Mouse (Mus musculus) layer of hippocampus, postnatal 36 days (tissue): ENCODE measurements around the gene Prg4. TPM values are rescaled to one million over a fixed set of nuclear protein-coding genes. Genes with fewer than 3 reads are reported as not detected.

Source experiments
- DNase-seq, 2 experiments: peaks; one replicate each; pipeline ENCODE4 v3.0.0; 2022
- total RNA-seq, 2 experiments: library from RNA; stranded (reverse); gene quantifications; 2 replicates each; pipeline ENCODE4 v1.2.3; 2021

Gene Prg4
- total RNA-seq, result 1 to 10 TPM in 1 of 2 experiments, under 1 TPM in 1; 0.45 to 2.8 TPM

DNA sequence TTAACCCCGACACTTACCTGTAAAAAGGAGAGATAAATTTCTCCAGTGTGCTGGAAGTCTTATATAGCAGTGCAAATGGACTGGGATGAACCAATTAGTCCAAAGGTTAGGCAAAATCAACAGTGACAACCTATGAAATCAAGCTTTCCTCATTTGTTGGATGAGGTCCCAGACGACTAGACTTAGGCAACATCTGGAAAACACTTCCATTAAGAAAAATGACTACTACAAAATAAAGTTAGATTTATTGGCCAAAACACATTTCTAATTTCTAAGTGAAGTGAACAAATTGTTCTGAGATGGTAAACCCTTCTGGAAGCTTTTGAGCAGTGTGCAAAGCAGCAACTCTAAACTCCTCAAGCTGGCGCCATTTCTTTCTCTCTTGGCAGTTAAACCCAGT, at the start of gene Prg4:
Prg4 (minus strand) TSS at position 34 of the 400 bp plus-strand sequence.
- DNase-seq, result no peak

GRCm38 (mm10) chr1:150513041-150513440, 47.1 kb upstream of the Prg4 start:
- no peak for DNase-seq

GRCm38 (mm10) chr1:150505794-150506193, 39.8 kb upstream of the Prg4 start:
- DNase-seq, result no peak

GRCm38 (mm10) chr1:150503321-150503720, 37.4 kb upstream of the Prg4 start:
- no peak for DNase-seq

DNA sequence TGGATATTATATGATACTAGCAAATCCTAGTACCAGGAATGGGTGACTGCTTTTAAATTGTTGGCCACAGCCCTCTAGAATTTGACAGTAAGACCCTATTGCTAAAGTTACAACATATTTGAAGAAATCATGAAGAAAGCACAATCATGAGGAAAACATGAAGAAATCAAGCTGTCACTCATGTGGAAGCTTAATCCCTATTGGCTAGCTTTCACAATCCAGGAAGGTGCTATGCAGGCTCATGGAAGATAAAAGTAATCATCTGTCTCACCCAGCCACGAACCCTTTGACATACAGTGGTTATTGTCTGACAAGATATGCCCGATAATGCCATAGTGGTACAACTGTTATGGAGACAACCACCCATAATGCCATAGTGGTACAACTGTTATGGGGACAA, 32.2 kb upstream of the Prg4 start:
- DNase-seq, result no peak

DNA sequence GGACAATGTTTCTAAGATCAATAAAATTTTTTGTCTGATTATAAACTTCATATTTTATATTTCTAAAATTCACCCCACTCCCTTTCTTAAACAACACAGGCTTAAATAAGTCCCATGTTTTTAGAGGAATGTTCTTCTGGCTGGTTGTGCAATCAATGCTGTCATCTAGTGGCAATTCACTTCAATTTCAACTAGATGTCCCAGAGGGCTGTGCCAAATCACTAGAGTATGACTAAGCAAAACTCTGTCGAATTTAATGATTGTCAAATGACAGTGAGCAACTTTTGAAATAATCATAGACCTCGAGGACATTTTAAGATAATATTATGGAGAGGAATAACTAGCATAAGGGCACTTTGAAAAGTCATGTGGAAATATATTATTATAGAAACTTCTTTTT, 31.7 kb upstream of the Prg4 start:
- DNase-seq, result no peak

GRCm38 (mm10) chr1:150496626-150497302, 30.8 kb upstream of the Prg4 start:
- DNase-seq, result no peak

DNA sequence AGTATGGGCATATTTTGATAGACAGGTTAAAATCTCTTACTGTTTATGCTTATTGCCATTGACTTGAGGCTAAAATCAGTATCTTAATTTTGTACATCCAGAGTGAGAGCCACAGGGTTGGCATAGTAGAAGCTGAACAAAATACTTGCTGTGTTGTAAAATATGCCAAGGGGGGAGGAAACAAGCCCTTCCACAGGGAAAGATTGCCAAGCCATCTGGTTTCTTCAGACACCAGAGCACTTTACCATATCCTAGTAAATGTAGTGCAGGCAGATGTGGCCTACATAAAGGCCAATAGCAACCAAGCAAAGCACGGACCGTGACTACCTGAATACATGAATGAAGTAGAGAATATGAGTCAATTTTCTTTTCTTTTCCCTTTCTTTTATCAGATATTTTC, 23.2 kb upstream of the Prg4 start:
- no peak for DNase-seq

DNA sequence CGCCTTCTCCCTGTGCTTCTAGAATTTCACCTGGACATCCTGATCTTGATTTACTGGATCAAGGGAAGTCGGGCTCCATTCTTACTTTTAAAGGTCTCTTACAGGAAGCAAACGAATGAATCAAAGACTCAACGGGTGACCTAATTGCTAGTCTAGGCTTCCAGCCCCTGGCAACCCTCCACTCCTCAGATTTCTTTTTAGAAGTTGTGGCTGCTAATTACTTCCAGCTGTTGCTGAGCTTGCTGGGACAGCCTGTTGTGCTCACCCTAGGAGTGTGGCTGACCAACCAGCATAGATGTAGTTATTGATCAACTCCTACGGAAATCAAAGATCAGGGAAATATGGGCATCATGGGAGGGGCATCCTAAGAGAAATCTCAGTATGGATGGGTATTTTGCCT, 14.7 kb upstream of the Prg4 start:
- no peak for DNase-seq

DNA sequence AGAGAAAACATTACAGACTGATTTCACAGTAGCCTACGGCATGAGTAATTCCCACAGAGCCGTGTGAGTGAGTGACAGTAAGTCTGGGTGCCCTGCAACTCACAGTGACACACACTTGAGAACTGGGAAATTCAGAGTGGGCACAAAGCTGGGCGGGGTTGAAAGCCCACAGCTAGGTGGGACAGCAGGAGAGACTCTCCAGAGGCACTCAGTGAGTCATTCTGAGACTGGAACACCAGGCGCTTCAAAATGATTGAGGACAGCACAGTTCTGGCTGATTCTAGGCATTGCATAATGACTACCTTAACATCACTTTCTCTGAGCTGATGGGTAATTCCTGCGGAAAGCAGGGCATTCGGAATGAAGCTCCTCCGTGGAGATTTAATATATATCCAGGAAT, 6.6 kb upstream of the Prg4 start:
- no peak for DNase-seq

DNA sequence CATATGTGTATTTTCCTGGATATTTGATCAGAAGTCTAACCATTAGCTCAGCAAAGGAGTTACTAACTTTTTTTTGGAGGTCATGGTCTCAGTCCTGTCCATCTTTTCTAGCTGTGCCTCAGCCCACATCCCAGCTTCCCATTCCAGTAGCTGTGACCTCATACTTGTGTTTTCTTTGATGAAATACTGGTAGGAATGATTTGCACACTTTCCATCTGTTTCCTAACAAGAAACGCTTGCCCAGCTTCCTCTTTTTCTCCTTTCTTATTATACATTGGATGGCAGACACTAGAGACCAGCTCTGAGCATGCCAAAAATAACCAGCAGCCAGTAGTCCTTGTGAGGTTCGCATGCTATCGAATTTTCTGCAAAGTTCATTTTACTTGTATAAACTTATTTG, 4.0 kb upstream of the Prg4 start:
- DNase-seq, result no peak

DNA sequence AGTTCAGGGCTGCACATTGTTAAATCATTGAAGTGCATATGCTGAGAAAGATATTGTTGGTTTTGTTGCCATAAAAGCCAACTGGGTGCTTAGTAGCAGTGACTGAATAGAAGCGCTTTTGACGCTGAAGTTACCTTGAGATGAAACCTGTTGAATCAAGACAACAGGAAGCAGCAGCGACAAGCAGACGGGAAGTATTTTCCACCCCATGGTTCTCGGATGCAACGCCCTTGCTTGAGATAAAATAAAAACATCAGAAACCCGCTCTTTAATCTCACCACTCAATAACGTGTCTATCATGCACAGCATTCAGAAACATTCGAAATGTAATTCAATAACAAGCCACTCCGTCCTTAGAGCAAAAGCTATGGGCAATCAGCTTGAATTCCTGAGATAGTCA, 601 bp downstream of the Prg4 start:
- no peak for DNase-seq

- DNase-seq, result no peak
These were observed 2.3 kb downstream of the Prg4 start for GRCm38 (mm10) chr1:150463691-150464090.

- no peak for DNase-seq
These were observed 2.9 kb downstream of the Prg4 start for GRCm38 (mm10) chr1:150463068-150463467.

DNA sequence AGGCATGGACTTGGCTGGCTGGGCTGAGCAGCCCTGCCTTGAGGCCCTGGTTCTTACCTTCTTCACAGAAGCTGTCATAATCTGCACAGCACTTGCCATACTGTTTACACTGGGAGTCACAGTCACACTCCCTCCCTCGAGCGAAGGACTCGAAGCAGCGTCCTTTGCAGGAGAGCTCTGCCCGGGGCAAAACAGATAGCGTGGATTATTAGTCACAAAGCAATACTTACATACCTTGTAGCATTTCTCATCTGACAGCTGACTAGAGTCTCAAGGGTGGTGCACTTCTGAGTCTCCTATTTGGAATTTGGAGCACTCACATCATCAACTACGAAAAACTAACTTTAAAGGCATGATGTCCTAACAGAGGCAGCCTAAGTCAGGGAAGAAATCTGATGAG, 5.4 kb downstream of the Prg4 start:
- DNase-seq, result no peak

- no peak for DNase-seq
These were observed 6.4 kb downstream of the Prg4 start for GRCm38 (mm10) chr1:150459599-150459998.

DNA sequence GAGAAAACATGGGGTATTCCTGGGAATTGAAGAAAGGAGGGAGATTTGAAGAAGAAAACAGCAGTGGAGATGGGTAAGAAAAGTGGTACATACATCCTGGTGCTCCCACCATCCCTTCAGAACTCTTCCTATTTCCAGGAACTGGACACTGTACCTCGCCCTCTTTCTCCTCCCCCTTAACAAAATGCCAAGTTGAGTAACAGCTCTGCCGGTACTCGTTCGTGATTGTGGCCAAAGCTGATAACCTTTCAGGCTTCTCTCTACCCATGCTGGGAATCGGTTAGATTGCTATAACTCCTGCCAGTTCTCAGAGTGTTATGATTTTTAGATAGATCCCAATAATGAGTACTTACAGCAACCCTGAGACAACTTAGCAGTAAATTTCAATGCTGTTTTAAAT, 7.0 kb downstream of the Prg4 start:
- no peak for DNase-seq

- no peak for DNase-seq
These were observed 24.2 kb downstream of the Prg4 start for GRCm38 (mm10) chr1:150441731-150442130.

- no peak for DNase-seq
These were observed 27.3 kb downstream of the Prg4 start for GRCm38 (mm10) chr1:150438641-150439040.

DNA sequence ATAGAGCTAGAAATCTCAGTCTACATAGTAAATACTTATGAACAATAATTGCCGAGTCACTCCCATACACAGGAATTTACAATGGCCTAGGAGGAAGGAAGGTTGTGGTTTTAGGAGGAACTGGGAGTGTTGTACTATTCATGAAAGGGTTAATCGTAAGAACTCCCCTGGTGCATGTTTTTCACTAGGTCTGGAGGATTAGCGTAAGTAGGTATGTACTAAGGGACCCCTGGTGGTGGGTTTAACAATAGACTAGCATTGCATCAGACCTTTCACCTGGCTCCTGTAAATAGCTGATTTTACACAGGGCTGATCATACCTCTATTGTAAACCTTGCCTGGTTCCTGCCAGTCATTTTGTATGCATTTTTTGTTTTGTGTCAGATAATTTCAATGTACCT, 39.7 kb downstream of the Prg4 start:
- DNase-seq, result no peak

GRCm38 (mm10) chr1:150425665-150426064, 40.3 kb downstream of the Prg4 start:
- no peak for DNase-seq

- no peak for DNase-seq
These were observed 47.5 kb downstream of the Prg4 start for GRCm38 (mm10) chr1:150418426-150418825.

DNA sequence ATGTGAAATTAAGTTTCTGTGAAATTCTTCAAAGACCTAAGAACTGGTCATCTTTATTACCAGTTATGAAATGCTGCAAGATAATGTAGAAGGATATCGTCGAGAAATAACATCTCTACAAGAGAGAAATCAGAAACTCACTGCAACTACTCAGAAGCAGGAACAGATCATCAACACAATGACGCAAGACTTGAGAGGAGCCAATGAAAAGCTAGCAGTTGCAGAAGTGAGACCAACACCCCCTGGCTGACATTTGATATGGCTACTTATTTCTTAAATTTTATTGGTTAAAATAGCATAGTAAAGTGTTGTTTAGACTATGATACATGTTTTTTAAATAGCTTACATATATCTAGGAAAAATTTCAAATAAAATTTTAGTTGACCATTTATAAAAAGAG, 50.0 kb downstream of the Prg4 start:
- no peak for DNase-seq

DNA sequence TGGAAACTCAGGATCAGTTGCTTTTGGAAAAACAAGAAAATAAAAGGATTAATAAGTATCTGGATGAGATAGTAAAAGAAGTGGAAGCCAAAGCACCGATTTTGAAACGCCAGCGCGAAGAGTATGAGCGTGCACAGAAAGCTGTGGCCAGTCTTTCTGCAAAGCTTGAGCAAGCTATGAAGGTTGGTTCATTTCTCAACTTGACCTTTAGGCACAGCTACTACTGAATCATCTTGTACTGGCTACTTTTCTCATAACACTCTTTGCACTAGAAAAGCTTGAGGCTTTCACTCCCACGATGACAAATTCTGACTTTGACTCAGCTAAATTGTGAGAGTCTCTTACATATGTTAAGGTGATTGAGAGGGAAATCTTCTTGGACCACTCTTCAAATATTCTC, 56.0 kb downstream of the Prg4 start:
- no peak for DNase-seq

GRCm38 (mm10) chr1:150407285-150407684, 58.7 kb downstream of the Prg4 start:
- DNase-seq, result no peak
